Comparison of ENCODE assay signal across 17 mouse cellular contexts in the genomic region with DNA sequence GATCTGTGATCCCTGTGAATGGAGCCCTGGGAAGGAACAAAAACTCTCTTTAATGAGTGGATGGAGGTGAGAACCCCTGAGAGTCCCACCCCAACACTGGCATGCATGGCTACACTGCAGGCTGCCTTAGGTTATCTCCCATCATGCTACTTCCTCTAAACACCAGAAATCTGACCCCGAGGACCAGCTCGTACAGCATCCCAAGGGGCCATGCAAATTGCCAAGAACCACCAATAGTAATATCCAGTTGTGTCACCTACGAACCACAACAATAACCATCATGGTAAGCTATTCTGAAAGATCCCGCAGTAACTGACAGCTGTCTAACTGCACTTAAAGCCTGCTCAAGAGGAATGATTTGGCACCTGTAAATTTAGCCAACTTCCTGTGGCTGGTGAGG.
"Had no signal": no experiment of that assay in that cellular context is flagged by ENCODE, and none has a peak within 500 bp of the region (broad histone marks: within the 10 kb centered on the region; RNA-seq: fewer than 3 reads in every experiment).

No protein-coding gene starts in this region.

- H3K9ac ChIP-seq: liver, embryonic 12.5 days; liver, embryonic 14.5 days; lung, embryonic 14.5 days; midbrain, embryonic 13.5 days; midbrain, embryonic 15.5 days; neural tube, embryonic 13.5 days; neural tube, embryonic 15.5 days had no signal

- H3K4me2 ChIP-seq: liver, embryonic 12.5 days; lung, embryonic 14.5 days; midbrain, embryonic 11.5 days; midbrain, embryonic 13.5 days; midbrain, embryonic 15.5 days; neural tube, embryonic 13.5 days; neural tube, embryonic 15.5 days had no signal

- H3K27ac ChIP-seq: liver, embryonic 12.5 days; liver, embryonic 14.5 days; macrophage; midbrain, embryonic 13.5 days; midbrain, embryonic 15.5 days; neural tube, embryonic 13.5 days; neural tube, embryonic 15.5 days had no signal

- H3K9me3 ChIP-seq: liver, embryonic 12.5 days; midbrain, embryonic 13.5 days; midbrain, embryonic 15.5 days; neural tube, embryonic 13.5 days; neural tube, embryonic 15.5 days had no signal

- DNase-seq: lung, adult 18-20 months; lung, embryonic 14.5 days; lung, postnatal 10 days; lung, postnatal 36 days; right cerebral cortex, postnatal 14 days; thymus, adult 18-20 months; thymus, postnatal 25 days; thymus, postnatal 4 days had no signal

- H3K36me3 ChIP-seq: midbrain, embryonic 13.5 days; midbrain, embryonic 15.5 days; neural tube, embryonic 13.5 days; neural tube, embryonic 15.5 days had no signal

- H3K4me1 ChIP-seq: liver, embryonic 12.5 days; midbrain, embryonic 13.5 days; midbrain, embryonic 15.5 days; neural tube, embryonic 15.5 days had no signal

- H3K27me3 ChIP-seq: liver, embryonic 12.5 days; megakaryocyte, embryonic 14.5 days; midbrain, embryonic 13.5 days; midbrain, embryonic 15.5 days; neural tube, embryonic 13.5 days; neural tube, embryonic 15.5 days had no signal

- H3K4me3 ChIP-seq: liver, embryonic 12.5 days; midbrain, embryonic 13.5 days; midbrain, embryonic 15.5 days; neural tube, embryonic 13.5 days; neural tube, embryonic 15.5 days had no signal
